Mouse (Mus musculus): ENCODE measurements at regions not wholly inside any gene's neighbourhood (a gene's known extent, or its start where the extent isn't known, plus 50 kb on each side); places are given as distances from the start of the nearest gene placed in this dataset.
A peak's percentile ranks its signal among the peaks of the same experiment; 100 is the strongest.

DNA sequence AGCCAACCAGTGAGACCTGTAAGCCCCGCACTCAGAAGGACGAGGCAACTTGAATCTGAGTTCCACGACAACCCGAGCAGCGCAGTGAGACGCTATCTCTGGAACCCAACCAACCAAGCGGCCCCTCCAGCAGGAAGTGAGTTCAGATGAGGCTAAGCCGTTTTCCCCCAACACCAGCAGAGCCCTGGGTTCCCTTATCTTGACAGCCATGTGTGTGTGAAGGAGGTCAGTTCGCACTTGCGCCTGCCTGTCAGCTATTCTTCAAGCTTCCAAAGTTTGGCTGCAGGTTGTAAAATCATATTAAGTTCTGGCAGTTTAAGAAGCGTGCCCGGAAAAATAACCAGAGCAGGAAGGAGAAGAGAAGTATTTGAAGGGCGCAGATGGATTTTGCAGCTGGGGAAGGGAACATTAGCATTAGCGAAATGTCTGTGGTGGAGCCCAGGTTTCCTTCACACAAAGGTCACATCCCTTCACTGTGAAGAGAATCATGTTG is 368.8 kb upstream of the Trib2 start (continued):
- TF ChIP-seq ELF1 (IDR thresholded peaks at IDR 0.05; ENCODE audit: low read depth, low read length) (peak; percentile 64; the same call in 1 of the 2 replicates), MYB (IDR thresholded peaks at IDR 0.05; ENCODE audit: low read depth, low read length) (peak; percentile 84), POLR2AphosphoS2 (IDR thresholded peaks at IDR 0.05; ENCODE audit: low read length) (peak; percentile 73; the same call in 1 of the 2 replicates)

DNA sequence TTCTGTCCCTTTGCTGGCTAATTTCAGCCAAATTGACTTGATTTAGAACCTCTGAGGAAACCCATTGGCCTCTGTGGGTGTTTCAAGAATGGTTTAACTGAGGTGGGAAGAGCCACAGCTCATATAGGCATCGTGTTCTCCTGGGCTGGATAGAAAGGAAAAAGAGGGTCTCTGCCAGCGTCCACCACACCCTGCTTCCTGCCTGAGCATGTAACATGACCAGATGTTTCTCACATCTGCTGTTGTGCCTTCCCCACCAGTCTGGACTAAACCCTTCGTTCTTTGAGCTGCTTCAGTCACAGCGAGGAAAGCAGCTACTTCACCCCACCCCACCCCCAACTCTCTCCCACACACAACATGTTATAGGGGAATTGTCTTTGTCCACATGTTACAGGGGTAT is 366.3 kb upstream of the Trib2 start:
- peaks cover 0 to 21% of the 10 kb centered on the region in 2 experiments; a peak in 2 of 4 replicates for H3K36me3 ChIP-seq (ENCODE audit: control insufficient read depth in 1 of 2, insufficient read depth in 2 of 2, low read length in 2 of 2)
- no peak overlapping the region for H3K27ac ChIP-seq (ENCODE audit: control insufficient read depth, low read depth, low read length)
- no peaks in the 10 kb centered on the region for H3K9me3 ChIP-seq (replicated peaks; ENCODE audit: insufficient read depth, low read length)
- peaks cover 20 to 24% of the 10 kb centered on the region in 2 experiments for H3K4me1 ChIP-seq (ENCODE audit: control insufficient read depth in 1 of 2, insufficient read depth in 2 of 2, low read length in 2 of 2)
- H3K79me2 ChIP-seq (ENCODE audit: control insufficient read depth, insufficient read depth, low read length, poor library complexity), result no peaks in the 10 kb centered on the region; the same call in 1 of the 2 replicates
- no peak overlapping the region for H3K9ac ChIP-seq (ENCODE audit: control insufficient read depth, low read depth, low read length, poor library complexity, severe bottlenecking)
- no peak for TF ChIP-seq ELF1 (IDR thresholded peaks at IDR 0.05; ENCODE audit: low read depth, low read length)
- TF ChIP-seq NRF1 (IDR thresholded peaks at IDR 0.05; ENCODE audit: insufficient read depth, low read depth, low read length, poor library complexity, severe bottlenecking), result no peak
- TF ChIP-seq EP300 (IDR thresholded peaks at IDR 0.05; ENCODE audit: low read depth in 1 of 2, low read length in 2 of 2), result no peak
- TF ChIP-seq GABPA (IDR thresholded peaks at IDR 0.05; ENCODE audit: low read depth, low read length), result no peak
- no peak for TF ChIP-seq BHLHE40 (IDR thresholded peaks at IDR 0.05; ENCODE audit: borderline replicate concordance, low read depth, low read length)
- TF ChIP-seq CHD1 (IDR thresholded peaks at IDR 0.05; ENCODE audit: low read depth, low read length), result no peak
- no peak for TF ChIP-seq USF1 (IDR thresholded peaks at IDR 0.05; ENCODE audit: low read depth, low read length)
- TF ChIP-seq TAL1 (IDR thresholded peaks at IDR 0.05; ENCODE audit: low read length), result no peak
- TF ChIP-seq KAT2A (conservative IDR thresholded peaks at IDR 0.05; ENCODE audit: low read depth, low read length), result no peak
- TF ChIP-seq TBP (IDR thresholded peaks at IDR 0.05; ENCODE audit: low read depth, low read length), result no peak
- TF ChIP-seq TCF12 (IDR thresholded peaks at IDR 0.05; ENCODE audit: low read depth, low read length), result no peak
- no peak for TF ChIP-seq MEF2A (IDR thresholded peaks at IDR 0.05; ENCODE audit: extremely low read depth, insufficient replicate concordance, low read depth, low read length, poor library complexity, severe bottlenecking)
- no peak for TF ChIP-seq CTCF (IDR thresholded peaks at IDR 0.05 in 2 of 3, conservative IDR thresholded peaks at IDR 0.05 in 1 of 3; ENCODE audit: control insufficient read depth in 1 of 3, insufficient read depth in 1 of 3, low read depth in 2 of 3, low read length in 3 of 3, poor library complexity in 1 of 3, severe bottlenecking in 1 of 3)
- no peak for TF ChIP-seq RCOR1 (IDR thresholded peaks at IDR 0.05; ENCODE audit: low read depth, low read length)
- no peak for TF ChIP-seq CHD2 (IDR thresholded peaks at IDR 0.05; ENCODE audit: low read length)
- TF ChIP-seq MXI1 (IDR thresholded peaks at IDR 0.05; ENCODE audit: low read depth, low read length), result no peak
- no peak for TF ChIP-seq HCFC1 (IDR thresholded peaks at IDR 0.05; ENCODE audit: low read depth, low read length)
- TF ChIP-seq POLR2AphosphoS5 (IDR thresholded peaks at IDR 0.05; ENCODE audit: borderline replicate concordance, low read depth, low read length), result no peak
- no peak for TF ChIP-seq SIN3A (IDR thresholded peaks at IDR 0.05; ENCODE audit: low read length)
- TF ChIP-seq MAZ (IDR thresholded peaks at IDR 0.05; ENCODE audit: low read depth, low read length), result no peak
- DNase-seq (ENCODE audit: low read depth, low spot score), result no peak
- H3K4me3 ChIP-seq (ENCODE audit: control insufficient read depth in 1 of 2, insufficient read depth in 1 of 2, low read depth in 2 of 2, low read length in 2 of 2), result no peak overlapping the region
- H3K27me3 ChIP-seq (ENCODE audit: control insufficient read depth in 1 of 2, insufficient read depth in 2 of 2, low read length in 2 of 2), result no peaks in the 10 kb centered on the region

Data from MEL (cell line).